ENCODE assay signal across 9 mouse cellular contexts in genomic region chr17:10390232-10391172, GRCm38 (mm10).
DNase-seq lines count a peak whose midpoint lies in the region; ATAC-seq and TF ChIP-seq lines count a peak whose summit lies in the region.
"Had no signal": no experiment of that assay in that cellular context is flagged by ENCODE, and none has a peak within 500 bp of the region (broad histone marks: within the 10 kb centered on the region; RNA-seq: fewer than 3 reads in every experiment).

No protein-coding gene starts in this region.

- no peaks in the 10 kb centered on the region for H3K9me3 ChIP-seq in hindbrain, embryonic 11.5 days (ENCODE audit: control insufficient read depth, low read length)
- no peaks in the 10 kb centered on the region for H3K9me3 ChIP-seq in lung, postnatal 0 days (ENCODE audit: low read length)
- no peaks in the 10 kb centered on the region for H3K9me3 ChIP-seq in stomach, embryonic 16.5 days (replicated peaks; ENCODE audit: control insufficient read depth, low read length)
- H3K9me3 ChIP-seq: G1E had no signal

- no peak overlapping the region for H3K4me2 ChIP-seq in hindbrain, embryonic 11.5 days (replicated peaks; ENCODE audit: low read depth, low read length)
- H3K4me2 ChIP-seq in lung, postnatal 0 days (replicated peaks; ENCODE audit: low read depth, low read length): no peak overlapping the region
- no peak overlapping the region for H3K4me2 ChIP-seq in stomach, embryonic 16.5 days (ENCODE audit: low read depth, low read length)

- no peak for TF ChIP-seq CTCF in C2C12 (IDR thresholded peaks at IDR 0.05; ENCODE audit: control insufficient read depth, insufficient read depth, insufficient read length)
- no peak for TF ChIP-seq CTCF in cerebellum, adult 2 months (IDR thresholded peaks at IDR 0.05; ENCODE audit: borderline replicate concordance, insufficient read depth, low read depth, low read length)
- no peak for TF ChIP-seq CTCF in lung, postnatal 0 days (IDR thresholded peaks at IDR 0.05)

- H3K27ac ChIP-seq in cerebellum, adult 2 months (ENCODE audit: insufficient read depth, low read length): peak overlapping the region; percentile 6; the same call in 1 of the 2 replicates
- peak overlapping the region; percentile 54; the same call in 1 of the 2 replicates for H3K27ac ChIP-seq in hindbrain, embryonic 11.5 days (ENCODE audit: low read depth, low read length)
- peak overlapping the region; percentile 20 for H3K27ac ChIP-seq in lung, postnatal 0 days (ENCODE audit: low read length)
- H3K27ac ChIP-seq in stomach, embryonic 16.5 days (ENCODE audit: low read length): peak overlapping the region; percentile 62

- H3K9ac ChIP-seq in hindbrain, embryonic 11.5 days (ENCODE audit: low read depth, low read length): no peak overlapping the region
- H3K9ac ChIP-seq in lung, postnatal 0 days (replicated peaks; ENCODE audit: low read depth): no peak overlapping the region
- H3K9ac ChIP-seq in stomach, embryonic 16.5 days (ENCODE audit: low read length): no peak overlapping the region

- H3K27me3 ChIP-seq in C2C12 (ENCODE audit: control insufficient read depth, insufficient read depth, insufficient read length): no peaks in the 10 kb centered on the region
- no peaks in the 10 kb centered on the region for H3K27me3 ChIP-seq in cerebellum, adult 2 months (ENCODE audit: control insufficient read depth, insufficient read depth, low read length)
- no peaks in the 10 kb centered on the region for H3K27me3 ChIP-seq in hindbrain, embryonic 11.5 days (ENCODE audit: control insufficient read depth, insufficient read depth, low read length)
- no peaks in the 10 kb centered on the region for H3K27me3 ChIP-seq in lung, postnatal 0 days (replicated peaks; ENCODE audit: insufficient read depth, low read length)
- no peaks in the 10 kb centered on the region for H3K27me3 ChIP-seq in stomach, embryonic 16.5 days (ENCODE audit: control insufficient read depth, insufficient read depth, low read length)

- H3K79me2 ChIP-seq in C2C12 (ENCODE audit: control insufficient read depth, insufficient read depth): no peaks in the 10 kb centered on the region

- H3K79me3 ChIP-seq in C2C12 (ENCODE audit: low read depth): no peaks in the 10 kb centered on the region

- DNase-seq in cerebellum, adult 2 months: peak; percentile 51 to 67
- DNase-seq in forelimb bud, embryonic 11.5 days (ENCODE audit: low read depth, low spot score): peak; percentile 35
- DNase-seq in hindbrain, embryonic 11.5 days (ENCODE audit: low spot score): no peak
- peak; percentile 63 to 69 for DNase-seq in layer of hippocampus, postnatal 10 days (ENCODE audit: low spot score in 2 of 2)
- peak; percentile 67 for DNase-seq in lung, postnatal 0 days (ENCODE audit: low spot score)
- no peak for DNase-seq in urinary bladder, postnatal 14 days (ENCODE audit: low spot score)

- 42% methylated on average over 19 of the region's 19 CpGs for WGBS in cerebellum, adult 2 months
- 48% methylated on average over 19 of the region's 19 CpGs for WGBS in hindbrain, embryonic 11.5 days
- WGBS in lung, postnatal 0 days: 38% methylated on average over 19 of the region's 19 CpGs
- WGBS in stomach, embryonic 16.5 days: 58% methylated on average over 19 of the region's 19 CpGs

- no peak overlapping the region for H3ac ChIP-seq in C2C12 (ENCODE audit: control insufficient read depth, insufficient read length, low read depth)

- peak; percentile 51; the same call in 1 of the 2 replicates for ATAC-seq in hindbrain, embryonic 11.5 days (ENCODE audit: low FRiP score)
- ATAC-seq in lung, postnatal 0 days: peak; percentile 91
- peak; percentile 75 for ATAC-seq in stomach, embryonic 16.5 days (ENCODE audit: insufficient read depth, low FRiP score)

- H3K4me1 ChIP-seq in cerebellum, adult 2 months (ENCODE audit: control insufficient read depth, insufficient read depth, low read length): no peaks in the 10 kb centered on the region
- H3K4me1 ChIP-seq in hindbrain, embryonic 11.5 days (replicated peaks; ENCODE audit: control insufficient read depth, insufficient read depth, low read length): 0 out of 2 replicates have a peak, but pooled peaks cover 2% of the 10 kb centered on the region
- peaks cover 3% of the 10 kb centered on the region; the same call in 1 of the 2 replicates for H3K4me1 ChIP-seq in lung, postnatal 0 days (ENCODE audit: insufficient read depth, low read depth, low read length)
- no peaks in the 10 kb centered on the region for H3K4me1 ChIP-seq in stomach, embryonic 16.5 days (ENCODE audit: control insufficient read depth, insufficient read depth, low read length)

- no peak overlapping the region for H3K4me3 ChIP-seq in C2C12 (ENCODE audit: insufficient read depth, poor library complexity, severe bottlenecking)
- no peak overlapping the region for H3K4me3 ChIP-seq in cerebellum, adult 2 months (replicated peaks; ENCODE audit: insufficient read depth, low read depth, low read length)
- H3K4me3 ChIP-seq in hindbrain, embryonic 11.5 days (ENCODE audit: low read depth, low read length): no peak overlapping the region
- no peak overlapping the region for H3K4me3 ChIP-seq in lung, postnatal 0 days (ENCODE audit: low read depth, low read length)
- no peak overlapping the region for H3K4me3 ChIP-seq in stomach, embryonic 16.5 days (replicated peaks; ENCODE audit: low read length)

- peak; percentile 85 for TF ChIP-seq EP300 in lung, postnatal 0 days (IDR thresholded peaks at IDR 0.05)

- TF ChIP-seq POLR2A in cerebellum, adult 2 months (IDR thresholded peaks at IDR 0.05; ENCODE audit: borderline replicate concordance, insufficient read depth, low read length): no peak

- H3K36me3 ChIP-seq in C2C12 (ENCODE audit: control insufficient read depth, insufficient read depth): no peaks in the 10 kb centered on the region
- H3K36me3 ChIP-seq in hindbrain, embryonic 11.5 days (ENCODE audit: control insufficient read depth, insufficient read depth, low read length): no peaks in the 10 kb centered on the region
- no peaks in the 10 kb centered on the region for H3K36me3 ChIP-seq in lung, postnatal 0 days (ENCODE audit: insufficient read depth, low read length)
- H3K36me3 ChIP-seq in stomach, embryonic 16.5 days (ENCODE audit: control insufficient read depth, insufficient read depth, low read length): no peaks in the 10 kb centered on the region
- H3K36me3 ChIP-seq: G1E had no signal

TF ChIP-seq in C2C12, 6 proteins besides CTCF, POLR2A, EP300 and RAD21:
- TF ChIP-seq FOSL1 (IDR thresholded peaks at IDR 0.05; ENCODE audit: insufficient read depth, low read length, poor library complexity, severe bottlenecking) (no peak), MYOD1 (IDR thresholded peaks at IDR 0.05; ENCODE audit: control insufficient read depth, insufficient read length, low read depth) (no peak), MYOG (IDR thresholded peaks at IDR 0.05; ENCODE audit: control insufficient read depth, extremely low read depth, insufficient read length) (no peak), MAX (IDR thresholded peaks at IDR 0.05) (no peak), USF1 (IDR thresholded peaks at IDR 0.05; ENCODE audit: low read depth) (peak; percentile 76), CEBPB (IDR thresholded peaks at IDR 0.05; ENCODE audit: low read depth) (no peak)

Comparison
In these comparisons a context has a peak if more than half of its experiments do, and no peak if none do; other contexts are left out.
1. DNase-seq: peak in cerebellum, adult 2 months (2 of 2), forelimb bud, embryonic 11.5 days (single experiment), layer of hippocampus, postnatal 10 days (2 of 2) and lung, postnatal 0 days (single experiment); none in hindbrain, embryonic 11.5 days (single experiment) and urinary bladder, postnatal 14 days (single experiment).
2. H3K27ac ChIP-seq: peak in every context shown above with its lines; median percentile 62 in stomach, embryonic 16.5 days; 54 in hindbrain, embryonic 11.5 days; 20 in lung, postnatal 0 days; 6 in cerebellum, adult 2 months.
3. Peak in every context shown above with its lines, with median percentiles within 50 percentile points of each other: ATAC-seq.